Mouse (Mus musculus): ENCODE results near the gene Dapk1.

Dapk1 gene

GRCm38 (mm10) chr13:60654017-60654565 lies 52.3 kb downstream of the Dapk1 start:
- in situ Hi-C loops (cut with MboI; ENCODE audit: low pct_unique_long_range_greater_than_20kb in 1 of 2, low sequenced_read_pairs in 2 of 2, unreplicated experiment in 1 of 2): no loop called here

- in situ Hi-C loops (cut with MboI; ENCODE audit: low pct_unique_long_range_greater_than_20kb in 1 of 2, low sequenced_read_pairs in 2 of 2, unreplicated experiment in 1 of 2): no loop called here
Measured at GRCm38 (mm10) chr13:60655246-60655645, 53.5 kb downstream of the Dapk1 start.

DNA sequence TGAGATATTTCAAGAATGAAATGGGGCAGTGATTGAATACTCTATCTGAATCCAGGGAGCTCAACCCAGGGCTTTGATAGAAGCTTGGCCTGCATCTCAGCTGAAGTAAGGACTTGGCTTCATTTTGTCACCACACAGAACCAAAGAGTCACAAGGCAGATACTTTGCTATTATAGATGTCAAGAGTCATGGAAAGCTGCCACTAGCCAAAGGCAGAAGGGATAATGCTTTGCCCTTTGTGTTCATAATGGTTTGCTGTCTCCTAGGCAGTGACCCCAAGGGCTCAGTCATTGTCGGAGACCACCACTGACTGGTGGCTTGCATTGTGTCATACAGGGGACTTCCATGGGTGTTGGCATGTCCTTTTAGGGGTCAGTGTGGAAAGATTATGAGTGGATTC lies 57.9 kb downstream of the Dapk1 start:
- in situ Hi-C loops (cut with MboI; ENCODE audit: low pct_unique_long_range_greater_than_20kb in 1 of 2, low sequenced_read_pairs in 2 of 2, unreplicated experiment in 1 of 2): no loop called here

DNA sequence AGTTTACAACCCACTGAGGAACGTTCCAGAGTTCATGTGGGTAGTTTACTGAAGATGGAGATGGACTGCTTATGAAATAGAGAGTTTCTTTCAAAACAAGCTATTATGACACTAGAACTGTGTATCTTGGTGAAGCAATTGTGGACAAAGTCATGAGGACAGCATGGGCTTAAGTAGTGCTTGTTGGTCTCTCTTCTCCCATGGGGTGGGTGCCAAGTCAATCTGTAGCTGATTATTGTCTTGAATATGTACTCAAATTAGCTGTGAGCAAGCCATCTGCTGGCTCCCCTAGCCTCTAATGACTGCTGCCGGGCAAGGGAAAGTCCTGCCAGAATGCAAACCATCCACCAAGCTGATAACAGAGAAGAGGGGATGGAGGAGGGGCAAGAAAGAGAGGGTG lies 58.3 kb downstream of the Dapk1 start:
- in situ Hi-C loops (cut with MboI; ENCODE audit: low pct_unique_long_range_greater_than_20kb in 1 of 2, low sequenced_read_pairs in 2 of 2, unreplicated experiment in 1 of 2): no loop called here

DNA sequence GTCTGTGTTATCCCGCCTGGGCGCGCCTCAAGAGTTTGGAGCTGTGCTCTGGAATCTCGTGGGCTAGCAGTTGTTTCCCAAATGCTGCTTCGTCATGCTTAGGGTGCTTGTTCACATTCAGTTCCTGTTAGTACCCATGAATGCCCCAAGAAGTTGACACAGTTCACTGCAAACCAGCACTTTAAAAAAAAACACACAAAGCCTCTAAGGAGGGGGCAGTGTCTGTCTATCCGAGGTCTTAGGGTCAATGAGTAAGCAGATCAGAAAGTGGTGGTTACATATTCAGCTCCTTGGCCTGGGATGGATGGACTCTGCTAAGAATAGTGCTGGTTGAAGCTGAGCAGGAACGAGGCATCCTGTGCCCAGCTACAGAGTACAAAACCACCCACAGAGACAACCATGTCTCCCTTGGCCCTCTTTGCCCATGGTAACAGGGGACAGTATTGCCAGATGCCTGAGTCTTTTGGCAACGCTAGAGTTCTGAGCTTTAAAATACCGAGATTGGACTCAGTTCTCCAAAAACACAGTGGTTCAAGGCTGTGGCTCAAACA lies 59.0 kb downstream of the Dapk1 start:
- in situ Hi-C loops (cut with MboI; ENCODE audit: low pct_unique_long_range_greater_than_20kb in 1 of 2, low sequenced_read_pairs in 2 of 2, unreplicated experiment in 1 of 2): no loop called here

DNA sequence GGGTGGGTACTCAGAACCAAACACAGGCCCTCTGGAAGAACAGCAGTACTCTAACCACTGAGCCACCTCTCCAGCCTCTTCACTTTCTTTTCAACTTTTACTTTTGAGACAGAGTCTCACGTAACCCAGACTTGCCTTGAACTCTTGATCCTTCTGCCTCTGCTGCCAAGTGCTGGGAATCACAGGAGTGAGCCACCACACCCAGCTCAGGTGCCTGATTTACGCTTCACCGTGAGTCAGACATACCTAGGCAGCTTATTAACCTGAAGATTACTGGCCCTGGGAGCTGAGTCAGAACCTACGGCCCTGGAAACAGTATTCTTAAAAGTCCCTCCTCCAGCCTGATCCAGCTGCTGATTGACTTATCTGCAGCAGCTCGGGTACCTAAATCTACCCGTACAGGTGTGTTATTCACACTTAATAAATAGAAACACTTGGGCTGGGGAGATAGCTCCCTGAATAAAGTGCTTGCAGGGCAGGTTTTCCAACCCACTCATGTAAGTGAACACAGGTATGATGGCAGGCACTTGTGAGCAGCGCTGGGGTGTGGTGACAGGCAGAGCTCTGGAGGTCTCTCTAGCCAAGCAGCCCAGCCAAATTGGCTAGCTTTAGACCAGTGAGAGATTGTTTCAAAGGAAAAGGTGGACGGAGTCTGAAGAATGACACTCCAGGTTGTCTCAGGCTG lies 60.9 kb downstream of the Dapk1 start:
- in situ Hi-C loops (cut with MboI; ENCODE audit: low pct_unique_long_range_greater_than_20kb in 1 of 2, low sequenced_read_pairs in 2 of 2, unreplicated experiment in 1 of 2): no loop called here

DNA sequence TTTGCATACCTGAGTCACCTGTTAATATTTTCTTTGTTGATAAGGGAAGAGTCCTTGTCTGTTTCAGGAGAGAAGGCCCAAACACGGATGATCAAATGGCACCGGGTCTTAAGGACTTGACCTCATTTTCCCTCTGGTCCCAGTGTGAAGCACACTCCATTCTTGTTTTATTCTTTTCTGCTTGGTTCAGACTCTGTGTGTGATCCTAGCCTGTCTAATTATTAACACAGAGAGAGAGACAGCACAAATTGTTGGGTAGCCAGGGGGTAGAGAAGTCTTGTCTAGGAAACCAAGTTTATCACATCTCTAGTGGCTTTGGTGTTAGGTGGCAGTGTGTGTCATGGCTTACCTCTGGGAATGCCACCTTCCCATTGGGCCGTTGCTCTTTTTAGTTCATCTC lies 62.3 kb downstream of the Dapk1 start:
- in situ Hi-C loops (cut with MboI; ENCODE audit: low pct_unique_long_range_greater_than_20kb in 1 of 2, low sequenced_read_pairs in 2 of 2, unreplicated experiment in 1 of 2): no loop called here

- in situ Hi-C loops (cut with MboI; ENCODE audit: low pct_unique_long_range_greater_than_20kb in 1 of 2, low sequenced_read_pairs in 2 of 2, unreplicated experiment in 1 of 2): no loop called here
Measured at GRCm38 (mm10) chr13:60664816-60665215, 63.1 kb downstream of the Dapk1 start.

GRCm38 (mm10) chr13:60665402-60665801 lies 63.7 kb downstream of the Dapk1 start:
- in situ Hi-C loops (cut with MboI; ENCODE audit: low pct_unique_long_range_greater_than_20kb in 1 of 2, low sequenced_read_pairs in 2 of 2, unreplicated experiment in 1 of 2): no loop called here

DNA sequence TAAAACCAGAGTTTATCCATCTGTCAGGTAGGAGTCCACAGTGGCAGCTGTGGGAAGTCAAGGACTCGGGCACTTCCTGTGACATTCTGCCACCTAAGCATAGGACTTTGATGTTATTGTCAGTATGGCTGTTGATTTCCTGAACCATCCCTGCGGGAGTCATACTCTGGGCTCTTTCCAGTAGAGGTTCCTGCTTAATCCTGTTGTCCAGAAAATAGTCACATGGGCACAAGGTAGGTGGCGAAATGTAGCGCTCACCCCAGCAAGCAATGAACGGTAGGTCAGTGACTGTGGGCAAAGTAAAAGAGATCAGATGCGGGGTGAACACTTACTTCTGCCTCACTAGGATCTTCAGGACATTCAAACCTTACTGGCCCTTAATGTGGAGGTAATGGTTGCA lies 66.3 kb downstream of the Dapk1 start:
- in situ Hi-C loops (cut with MboI; ENCODE audit: low pct_unique_long_range_greater_than_20kb in 1 of 2, low sequenced_read_pairs in 2 of 2, unreplicated experiment in 1 of 2): no loop called here

DNA sequence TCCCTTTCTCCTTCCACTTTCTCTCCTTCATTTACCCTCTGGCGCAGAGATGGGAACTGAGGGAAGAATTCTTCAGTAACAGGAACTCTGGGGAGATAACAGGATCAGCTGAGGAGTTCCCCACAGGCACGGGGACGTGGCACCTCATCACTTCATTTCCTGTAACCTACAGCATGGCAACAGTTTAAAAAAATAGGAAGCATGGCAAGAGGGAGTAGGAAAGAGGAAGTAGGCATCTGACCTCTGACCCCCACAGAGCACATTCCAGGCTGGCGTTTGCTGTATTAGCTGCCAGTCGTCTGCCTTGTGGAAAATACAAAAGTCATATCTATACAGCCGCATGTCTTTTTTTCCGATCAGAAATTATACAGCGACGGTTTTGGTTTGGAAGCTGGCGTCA lies 68.9 kb downstream of the Dapk1 start:
- in situ Hi-C loops (cut with MboI; ENCODE audit: low pct_unique_long_range_greater_than_20kb in 1 of 2, low sequenced_read_pairs in 2 of 2, unreplicated experiment in 1 of 2): no loop called here

DNA sequence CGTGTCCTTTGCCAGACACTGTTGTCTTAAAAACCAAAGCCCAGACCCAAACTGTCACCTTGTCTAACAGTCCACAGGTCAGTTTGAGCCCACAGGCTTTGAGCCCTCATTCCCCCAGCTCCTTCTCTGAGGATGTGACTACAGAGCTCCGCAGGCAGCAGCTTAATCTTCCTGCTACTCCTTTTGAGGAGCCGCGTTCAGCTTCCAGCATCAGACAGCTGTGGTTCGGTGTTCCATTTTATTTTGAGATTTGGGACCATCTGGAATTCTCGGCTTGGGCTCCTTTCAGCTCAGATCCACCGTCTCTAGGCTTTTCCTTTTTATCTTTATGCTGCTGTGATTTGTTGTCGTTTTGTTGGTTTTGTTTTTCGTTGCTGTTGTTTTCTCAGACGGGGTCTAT lies 69.5 kb downstream of the Dapk1 start:
- in situ Hi-C loops (cut with MboI; ENCODE audit: low pct_unique_long_range_greater_than_20kb in 1 of 2, low sequenced_read_pairs in 2 of 2, unreplicated experiment in 1 of 2): no loop called here

GRCm38 (mm10) chr13:60672287-60672686 lies 70.5 kb downstream of the Dapk1 start:
- in situ Hi-C loops (cut with MboI; ENCODE audit: low pct_unique_long_range_greater_than_20kb in 1 of 2, low sequenced_read_pairs in 2 of 2, unreplicated experiment in 1 of 2): no loop called here

GRCm38 (mm10) chr13:60672882-60673675 lies 71.3 kb downstream of the Dapk1 start:
- in situ Hi-C loops (cut with MboI; ENCODE audit: low pct_unique_long_range_greater_than_20kb in 1 of 2, low sequenced_read_pairs in 2 of 2, unreplicated experiment in 1 of 2): no loop called here

GRCm38 (mm10) chr13:60674301-60674700 lies 72.6 kb downstream of the Dapk1 start:
- in situ Hi-C loops (cut with MboI; ENCODE audit: low pct_unique_long_range_greater_than_20kb in 1 of 2, low sequenced_read_pairs in 2 of 2, unreplicated experiment in 1 of 2): no loop called here

- in situ Hi-C loops (cut with MboI; ENCODE audit: low pct_unique_long_range_greater_than_20kb in 1 of 2, low sequenced_read_pairs in 2 of 2, unreplicated experiment in 1 of 2): no loop called here
Measured at GRCm38 (mm10) chr13:60674911-60675310, 73.2 kb downstream of the Dapk1 start.

DNA sequence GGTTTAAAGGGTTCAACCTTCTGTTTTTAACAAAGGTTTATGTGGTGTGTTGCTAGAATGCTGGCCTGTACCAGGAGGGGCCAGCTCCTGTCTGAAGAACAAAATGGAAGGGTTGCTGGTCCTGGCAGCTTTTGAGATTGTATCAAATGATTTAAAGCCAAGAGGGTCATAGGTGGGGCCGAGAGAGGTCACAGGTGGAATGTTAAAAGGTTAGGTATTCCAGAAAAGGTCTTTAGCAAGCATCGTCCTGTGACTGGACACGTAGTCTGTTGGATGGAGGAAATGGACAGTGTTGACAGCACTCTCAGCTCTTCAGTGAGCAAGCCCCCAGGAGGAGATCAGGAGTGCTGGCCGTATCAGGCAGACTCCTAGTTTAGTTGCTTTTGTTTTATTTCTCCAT lies 73.7 kb downstream of the Dapk1 start:
- in situ Hi-C loops (cut with MboI; ENCODE audit: low pct_unique_long_range_greater_than_20kb in 1 of 2, low sequenced_read_pairs in 2 of 2, unreplicated experiment in 1 of 2): no loop called here

DNA sequence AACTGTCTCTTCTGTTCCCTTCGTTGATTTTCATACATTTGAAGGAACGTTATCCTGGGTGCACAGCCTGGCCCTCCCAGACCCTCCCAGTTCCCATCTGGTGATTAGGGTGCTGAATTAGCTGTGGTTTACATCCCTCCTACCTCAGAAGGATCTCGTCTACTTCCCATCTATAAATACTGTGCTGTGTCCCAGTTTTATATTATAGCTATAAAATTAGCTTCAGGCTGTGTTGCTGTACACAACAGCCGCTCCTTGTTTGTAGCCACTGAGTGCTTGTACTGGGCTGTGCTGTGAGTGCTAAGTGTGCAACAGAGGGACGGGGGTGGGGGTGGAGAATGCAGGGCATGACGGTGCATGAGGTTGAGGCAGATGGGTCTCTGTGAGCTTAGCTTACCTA lies 77.2 kb downstream of the Dapk1 start:
- in situ Hi-C loops (cut with MboI; ENCODE audit: low pct_unique_long_range_greater_than_20kb in 1 of 2, low sequenced_read_pairs in 2 of 2, unreplicated experiment in 1 of 2): no loop called here

Measured in mouse embryonic stem cell (cell line).